Mouse (Mus musculus) neural tube, embryonic 12.5 days (tissue): ENCODE measurements around the gene Wwtr1. TPM values are rescaled to one million over a fixed set of nuclear protein-coding genes. Genes with fewer than 3 reads are reported as not detected.

Experiments
- ATAC-seq: fragments of 200-750 bp; cut with Nextera tagmentation; 2 replicates; pipeline ENCODE4 v1.8.0; 2017; ENCODE audit warnings: low read depth, mild to moderate bottlenecking, moderate TSS enrichment, moderate library complexity; ENCODE audit not compliant: low FRiP score
- H3K27ac ChIP-seq: fragments of 300-500 bp; sonication (generic); 2 replicates; pipeline ENCODE4 v1.5.1; 2016
- H3K27me3 ChIP-seq: fragments of 300-500 bp; sonication (generic); replicated peaks from 2 replicates; pipeline ENCODE4 v1.6.1; 2016; ENCODE audit warnings: mild to moderate bottlenecking
- H3K36me3 ChIP-seq: fragments of 300-500 bp; sonication (generic); 2 replicates; pipeline ENCODE4 v1.6.1; 2016; ENCODE audit warnings: mild to moderate bottlenecking
- H3K4me1 ChIP-seq: fragments of 300-500 bp; sonication (generic); 2 replicates; pipeline ENCODE4 v1.6.1; 2016
- H3K4me2 ChIP-seq: fragments of 300-500 bp; sonication (generic); replicated peaks from 2 replicates; pipeline ENCODE4 v1.6.1; 2016; ENCODE audit warnings: mild to moderate bottlenecking
- H3K4me3 ChIP-seq: fragments of 300-500 bp; sonication (generic); 2 replicates; pipeline ENCODE4 v1.5.1; 2016
- H3K9ac ChIP-seq: fragments of 300-500 bp; sonication (generic); 2 replicates; pipeline ENCODE4 v1.6.1; 2016; ENCODE audit warnings: mild to moderate bottlenecking
- H3K9me3 ChIP-seq: fragments of 300-500 bp; sonication (generic); 2 replicates; pipeline ENCODE4 v1.6.1; 2016; ENCODE audit warnings: mild to moderate bottlenecking
- WGBS: fragments of 180-500 bp; shearing (Covaris S2); methylation state at CpG from one replicate; pipeline ENCODE4 v1.1.7; 2016; 5-methylcytosine and 5-hydroxymethylcytosine counted together
- polyA plus RNA-seq: library from polyadenylated mRNA; unstranded; fragments of >200 nt; fragmentation: Nextera tagmentation; extraction: Ambion mirVana; gene quantifications from 2 replicates; pipeline ENCODE4 v1.2.1, GENCODE M21; 2016

Wwtr1 gene
- polyA plus RNA-seq, 1 experiment from 2014 or later, result 11.0 TPM

DNA sequence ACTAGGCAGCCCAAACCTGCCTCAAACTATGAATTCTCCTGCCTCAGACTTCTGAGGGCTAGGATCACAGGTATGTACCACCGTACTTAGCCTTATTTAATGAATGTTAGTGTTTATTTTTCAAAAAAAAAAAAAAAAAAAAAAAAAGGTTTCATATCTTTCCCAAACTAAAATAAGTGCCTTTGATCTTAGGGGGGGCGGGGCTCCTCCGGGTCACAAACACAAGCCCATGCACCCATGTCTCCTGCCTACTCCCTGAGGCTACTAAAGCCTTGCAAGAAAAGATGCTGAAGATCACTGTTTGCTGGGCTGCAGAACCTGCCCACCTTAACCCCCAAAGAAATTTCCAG, 20.8 kb downstream of the Wwtr1 start:
- H3K36me3 ChIP-seq, result no peaks in the 10 kb centered on the region
- no peak overlapping the region for H3K4me3 ChIP-seq
- no peaks in the 10 kb centered on the region for H3K27me3 ChIP-seq
- ATAC-seq, result no peak
- no peak overlapping the region for H3K9ac ChIP-seq
- no peaks in the 10 kb centered on the region for H3K4me1 ChIP-seq
- no peak overlapping the region for H3K4me2 ChIP-seq
- WGBS, result 87% methylated on average over 3 of the region's 3 CpGs
- H3K27ac ChIP-seq, result no peak overlapping the region
- H3K9me3 ChIP-seq, result no peaks in the 10 kb centered on the region

GRCm38 (mm10) chr3:57554124-57554889, 21.4 kb downstream of the Wwtr1 start:
- no peaks in the 10 kb centered on the region for H3K4me1 ChIP-seq
- no peak overlapping the region for H3K4me3 ChIP-seq
- H3K4me2 ChIP-seq, result no peak overlapping the region
- H3K9ac ChIP-seq, result no peak overlapping the region
- H3K27me3 ChIP-seq, result no peaks in the 10 kb centered on the region
- no peak overlapping the region for H3K27ac ChIP-seq
- ATAC-seq, result no peak
- H3K9me3 ChIP-seq, result no peaks in the 10 kb centered on the region
- WGBS, result 93% methylated on average over 10 of the region's 10 CpGs
- H3K36me3 ChIP-seq, result no peaks in the 10 kb centered on the region

- H3K4me1 ChIP-seq, result no peaks in the 10 kb centered on the region
- ATAC-seq, result no peak
These were observed 22.6 kb downstream of the Wwtr1 start for GRCm38 (mm10) chr3:57553108-57553507.

DNA sequence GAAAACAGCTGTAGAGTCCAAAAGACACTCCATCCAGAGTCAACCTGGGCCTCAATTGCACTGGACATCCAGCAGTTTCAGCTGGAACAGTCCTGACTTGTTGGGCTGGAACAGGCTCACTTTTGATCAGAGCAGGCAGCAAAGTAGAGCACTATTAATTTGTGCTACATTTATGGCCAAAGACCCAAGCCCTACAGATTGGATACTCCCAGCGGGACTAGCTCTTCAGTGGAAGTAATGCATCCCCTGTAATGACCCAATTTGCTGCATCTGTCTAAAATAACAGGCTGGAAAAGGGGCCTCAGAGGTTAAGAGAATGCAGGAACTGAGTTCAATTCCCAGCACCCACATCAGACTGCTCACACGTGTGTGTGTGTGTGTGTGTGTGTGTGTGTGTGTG, 24.5 kb downstream of the Wwtr1 start:
- H3K4me1 ChIP-seq, result no peaks in the 10 kb centered on the region
- H3K4me3 ChIP-seq, result no peak overlapping the region
- no peaks in the 10 kb centered on the region for H3K27me3 ChIP-seq
- 81% methylated on average over 2 of the region's 2 CpGs for WGBS
- no peak overlapping the region for H3K4me2 ChIP-seq
- no peaks in the 10 kb centered on the region for H3K36me3 ChIP-seq
- H3K27ac ChIP-seq, result no peak overlapping the region
- ATAC-seq, result no peak
- no peak overlapping the region for H3K9ac ChIP-seq
- H3K9me3 ChIP-seq, result no peaks in the 10 kb centered on the region

More at GRCm38 (mm10) chr3:57553108-57553507, 22.6 kb downstream of the Wwtr1 start:
- Histone ChIP-seq H3K9ac (no peak overlapping the region), H3K36me3 (no peaks in the 10 kb centered on the region), H3K27me3 (no peaks in the 10 kb centered on the region), H3K4me3 (no peak overlapping the region), H3K27ac (no peak overlapping the region), H3K9me3 (no peaks in the 10 kb centered on the region), H3K4me2 (no peak overlapping the region)
- 96% methylated on average over 5 of the region's 5 CpGs for whole genome bisulfite sequencing

- H3K27me3 ChIP-seq, result no peaks in the 10 kb centered on the region
- H3K27ac ChIP-seq, result no peak overlapping the region
- H3K9ac ChIP-seq, result no peak overlapping the region
- no peaks in the 10 kb centered on the region for H3K9me3 ChIP-seq
- 88% methylated on average over 5 of the region's 5 CpGs for WGBS
- no peak overlapping the region for H3K4me2 ChIP-seq
- no peaks in the 10 kb centered on the region for H3K4me1 ChIP-seq
- no peak overlapping the region for H3K4me3 ChIP-seq
- no peak for ATAC-seq
- H3K36me3 ChIP-seq, result no peaks in the 10 kb centered on the region
These were observed 25.1 kb downstream of the Wwtr1 start for GRCm38 (mm10) chr3:57550468-57551185.

DNA sequence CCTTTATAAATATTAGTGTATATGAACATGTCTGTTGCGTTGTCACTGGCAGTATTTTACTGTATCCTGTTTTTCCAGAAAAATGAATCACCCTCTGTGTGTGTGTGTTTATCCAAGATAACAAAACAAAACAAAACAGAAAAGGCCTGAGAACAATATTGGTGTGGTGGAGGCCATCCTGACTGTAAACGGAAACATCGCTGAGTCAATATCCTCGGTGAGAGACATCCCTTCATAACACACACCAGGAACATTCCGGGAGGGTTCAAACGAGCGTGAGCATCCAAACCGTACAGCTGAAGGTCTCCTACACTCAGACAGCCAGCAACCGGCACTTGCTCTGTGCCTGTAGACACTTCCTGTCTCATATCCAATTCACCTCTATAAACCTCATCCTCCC, 31.6 kb downstream of the Wwtr1 start:
- no peaks in the 10 kb centered on the region for H3K9me3 ChIP-seq
- no peak overlapping the region for H3K4me3 ChIP-seq
- H3K27me3 ChIP-seq, result no peaks in the 10 kb centered on the region
- no peaks in the 10 kb centered on the region for H3K4me1 ChIP-seq
- 90% methylated on average over 9 of the region's 9 CpGs for WGBS
- no peak for ATAC-seq
- no peak overlapping the region for H3K9ac ChIP-seq
- no peak overlapping the region for H3K27ac ChIP-seq
- no peak overlapping the region for H3K4me2 ChIP-seq
- no peaks in the 10 kb centered on the region for H3K36me3 ChIP-seq

DNA sequence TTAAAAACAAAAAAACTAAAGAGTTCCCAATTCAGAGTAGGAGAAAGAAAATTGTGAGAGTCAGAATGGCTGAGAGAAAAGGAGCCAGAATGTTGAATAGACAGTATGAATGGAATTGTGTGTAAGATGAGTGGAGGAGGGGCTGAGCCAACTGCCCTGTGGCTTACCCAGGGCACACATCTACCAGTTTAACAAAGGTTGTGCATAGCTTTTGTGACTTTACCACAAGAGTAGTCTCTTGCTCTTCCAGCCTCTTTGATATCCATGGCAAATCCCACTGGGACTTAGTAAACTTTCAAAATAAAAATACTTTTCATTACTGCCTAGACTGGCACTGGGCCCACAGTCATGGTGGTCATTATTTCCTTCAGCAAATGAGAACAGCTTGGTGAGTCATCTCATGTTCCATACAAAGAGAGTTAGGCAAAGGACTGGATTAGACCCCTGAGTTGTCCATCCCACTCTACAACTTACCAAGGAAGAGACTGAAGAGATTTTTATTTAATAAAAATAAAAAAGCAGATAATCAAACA, 32.8 kb downstream of the Wwtr1 start:
- Histone ChIP-seq H3K4me1 (no peaks in the 10 kb centered on the region), H3K4me3 (no peak overlapping the region), H3K27me3 (no peaks in the 10 kb centered on the region), H3K9me3 (no peaks in the 10 kb centered on the region), H3K27ac (no peak overlapping the region), H3K36me3 (no peaks in the 10 kb centered on the region), H3K9ac (no peak overlapping the region), H3K4me2 (no peak overlapping the region)
- ATAC-seq, result no peak

- Histone ChIP-seq H3K4me1 (no peaks in the 10 kb centered on the region), H3K9ac (no peak overlapping the region), H3K36me3 (no peaks in the 10 kb centered on the region), H3K4me3 (no peak overlapping the region), H3K4me2 (no peak overlapping the region), H3K27ac (no peak overlapping the region), H3K9me3 (no peaks in the 10 kb centered on the region), H3K27me3 (no peaks in the 10 kb centered on the region)
- ATAC-seq, result no peak
- WGBS, result 83% methylated on average over 7 of the region's 7 CpGs
These were observed 34.5 kb downstream of the Wwtr1 start for GRCm38 (mm10) chr3:57541205-57541604.

DNA sequence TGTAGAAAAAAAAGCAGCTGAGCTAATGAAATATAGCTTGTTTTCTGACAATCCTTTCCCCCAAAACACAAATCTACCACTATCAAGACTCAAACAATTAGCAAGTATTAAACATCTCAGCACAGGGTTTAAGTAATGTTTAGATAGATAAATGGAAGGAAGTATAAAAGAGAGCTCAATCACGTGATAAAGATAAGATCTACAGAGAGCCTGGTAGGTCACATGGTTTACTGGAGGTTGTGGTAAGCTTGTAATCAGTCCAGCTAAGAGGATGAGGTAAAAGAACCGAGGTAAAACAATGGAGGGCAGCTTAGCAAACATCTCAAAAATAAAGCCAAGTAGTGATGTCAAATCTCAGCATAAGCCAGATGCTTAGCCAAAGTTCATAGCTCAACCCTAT, 35.2 kb downstream of the Wwtr1 start:
- Histone ChIP-seq H3K4me1 (no peaks in the 10 kb centered on the region), H3K4me3 (no peak overlapping the region), H3K27ac (no peak overlapping the region), H3K27me3 (no peaks in the 10 kb centered on the region), H3K9me3 (no peaks in the 10 kb centered on the region), H3K4me2 (no peak overlapping the region), H3K36me3 (no peaks in the 10 kb centered on the region), H3K9ac (no peak overlapping the region)
- no peak for ATAC-seq
- 87% methylated on average over 2 of the region's 2 CpGs for WGBS

- 77% methylated on average over 13 of the region's 13 CpGs for WGBS
- Histone ChIP-seq H3K9ac (no peak overlapping the region), H3K36me3 (no peaks in the 10 kb centered on the region), H3K9me3 (no peaks in the 10 kb centered on the region), H3K4me1 (no peaks in the 10 kb centered on the region), H3K27me3 (no peaks in the 10 kb centered on the region), H3K27ac (no peak overlapping the region), H3K4me2 (no peak overlapping the region), H3K4me3 (no peak overlapping the region)
- no peak for ATAC-seq
These were observed 40.1 kb downstream of the Wwtr1 start for GRCm38 (mm10) chr3:57535483-57536185.

- Histone ChIP-seq H3K9ac (no peak overlapping the region), H3K4me3 (no peak overlapping the region), H3K27ac (no peak overlapping the region), H3K9me3 (no peaks in the 10 kb centered on the region), H3K36me3 (no peaks in the 10 kb centered on the region), H3K4me1 (no peaks in the 10 kb centered on the region), H3K4me2 (no peak overlapping the region), H3K27me3 (no peaks in the 10 kb centered on the region)
- WGBS, result 68% methylated on average over 6 of the region's 6 CpGs
- no peak for ATAC-seq
These were observed 41.3 kb downstream of the Wwtr1 start for GRCm38 (mm10) chr3:57534450-57534849.

- 90% methylated on average over 9 of the region's 9 CpGs for WGBS
- no peaks in the 10 kb centered on the region for H3K36me3 ChIP-seq
- ATAC-seq, result no peak
- no peak overlapping the region for H3K4me2 ChIP-seq
- H3K4me3 ChIP-seq, result no peak overlapping the region
- no peaks in the 10 kb centered on the region for H3K27me3 ChIP-seq
- H3K9ac ChIP-seq, result no peak overlapping the region
- H3K27ac ChIP-seq, result no peak overlapping the region
- no peaks in the 10 kb centered on the region for H3K9me3 ChIP-seq
- H3K4me1 ChIP-seq, result no peaks in the 10 kb centered on the region
These were observed 41.8 kb downstream of the Wwtr1 start for GRCm38 (mm10) chr3:57533876-57534275.
